Mouse (Mus musculus) lung, postnatal 0 days (tissue): ENCODE measurements at regions not wholly inside any gene's neighbourhood (a gene's known extent, or its start where the extent isn't known, plus 50 kb on each side); places are given as distances from the start of the nearest gene placed in this dataset.

Experiments
- ATAC-seq: fragments of 200-750 bp; cut with Nextera tagmentation; 2 replicates; pipeline ENCODE4 v1.8.0; 2017; ENCODE audit warnings: moderate library complexity
- DNase-seq: peaks from one replicate; pipeline ENCODE4 v3.0.0-alpha.2; 2016; ENCODE audit warnings: low spot score
- H3K27ac ChIP-seq: fragments of 300-500 bp; sonication (generic); 2 replicates; pipeline ENCODE4 v1.5.1; 2014; ENCODE audit warnings: antibody characterized with exemption, mild to moderate bottlenecking, low read length, mixed read lengths
- H3K27me3 ChIP-seq: fragments of 300-500 bp; sonication (generic); replicated peaks from 2 replicates; pipeline ENCODE4 v1.6.1; 2014; ENCODE audit warnings: low read length, mixed read lengths; ENCODE audit not compliant: insufficient read depth
- H3K36me3 ChIP-seq: fragments of 300-500 bp; sonication (generic); 2 replicates; pipeline ENCODE4 v1.6.1; 2014; ENCODE audit warnings: low read length, mixed read lengths; ENCODE audit not compliant: insufficient read depth
- H3K4me1 ChIP-seq: fragments of 300-500 bp; sonication (generic); 2 replicates; pipeline ENCODE4 v1.6.1; 2014; ENCODE audit warnings: antibody characterized with exemption, low read depth, low read length, mixed read lengths; ENCODE audit not compliant: insufficient read depth
- H3K4me2 ChIP-seq: fragments of 300-500 bp; sonication (generic); replicated peaks from 2 replicates; pipeline ENCODE4 v1.6.1; 2014; ENCODE audit warnings: low read depth, mild to moderate bottlenecking, low read length, moderate library complexity, mixed read lengths
- H3K4me3 ChIP-seq: fragments of 300-500 bp; sonication (generic); 2 replicates; pipeline ENCODE4 v1.5.1; 2014; ENCODE audit warnings: low read depth, low read length
- H3K9ac ChIP-seq: fragments of 300-500 bp; sonication (generic); replicated peaks from 2 replicates; pipeline ENCODE4 v1.6.1; 2014; ENCODE audit warnings: low read depth, mild to moderate bottlenecking
- H3K9me3 ChIP-seq: fragments of 300-500 bp; sonication (generic); 2 replicates; pipeline ENCODE4 v1.6.1; 2016; ENCODE audit warnings: low read length, mixed read lengths
- CTCF ChIP-seq: IDR thresholded peaks from 2 replicates; pipeline ENCODE4 v1.5.1; 2016; ENCODE audit warnings: antibody characterized with exemption, mild to moderate bottlenecking
- EP300 ChIP-seq: IDR thresholded peaks from 2 replicates; pipeline ENCODE4 v1.6.1; 2016; ENCODE audit warnings: antibody characterized with exemption, mild to moderate bottlenecking, control low read depth
- WGBS: fragments of 180-500 bp; shearing (Covaris S2); extraction: QIAGEN DNeasy Blood & Tissue Kit; methylation state at CpG from one replicate; pipeline ENCODE4 v1.1.7; 2014; 5-methylcytosine and 5-hydroxymethylcytosine counted together

DNA sequence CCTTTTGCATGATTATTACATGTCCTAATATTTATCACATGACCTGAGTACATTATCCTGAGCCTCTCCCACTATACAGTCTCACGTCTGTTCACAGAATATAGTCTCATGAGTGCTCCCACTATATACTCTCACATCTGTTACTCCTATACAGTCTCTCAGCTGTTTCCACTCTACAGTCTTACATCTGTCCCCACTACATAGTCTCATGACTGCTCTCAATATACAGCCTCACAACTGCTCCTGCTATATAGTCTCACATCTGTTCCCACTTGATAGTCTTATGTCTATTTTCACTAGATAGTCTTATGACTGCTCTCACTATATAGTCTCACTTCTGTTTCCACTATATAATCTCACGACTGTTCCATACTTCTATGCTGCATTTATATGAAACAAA, 1195.5 kb upstream of the Adgrl2 start:
- no peak overlapping the region for H3K4me3 ChIP-seq
- H3K27me3 ChIP-seq, result no peaks in the 10 kb centered on the region
- H3K9me3 ChIP-seq, result no peaks in the 10 kb centered on the region
- H3K4me1 ChIP-seq, result no peaks in the 10 kb centered on the region
- no peaks in the 10 kb centered on the region for H3K36me3 ChIP-seq
- DNase-seq (no peak), ATAC-seq (no peak)
- H3K4me2 ChIP-seq, result no peak overlapping the region
- WGBS, result 81% methylated on average over 2 of the region's 2 CpGs
- no peak for TF ChIP-seq EP300
- no peak for TF ChIP-seq CTCF
- H3K9ac ChIP-seq, result no peak overlapping the region
- H3K27ac ChIP-seq, result no peak overlapping the region

DNA sequence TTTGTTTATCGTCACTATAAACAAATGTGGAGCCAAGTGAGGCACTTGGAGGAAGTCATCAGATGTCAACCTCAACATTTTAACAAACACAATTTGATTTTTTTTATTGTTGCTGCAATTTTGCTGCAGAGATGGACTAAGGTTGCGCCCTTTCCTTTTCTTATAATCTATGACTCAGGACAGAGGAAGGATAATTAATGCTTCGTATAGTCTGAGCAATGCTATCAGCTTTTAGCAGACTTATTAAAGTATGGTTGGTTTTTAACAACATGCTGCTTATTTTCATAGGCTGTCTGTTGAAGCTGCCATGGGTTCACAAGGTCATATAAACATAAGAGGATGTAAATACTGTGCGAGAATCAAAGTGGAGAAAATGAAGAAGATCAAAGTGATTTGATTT, 1202.8 kb upstream of the Adgrl2 start:
- no peaks in the 10 kb centered on the region for H3K36me3 ChIP-seq
- no peaks in the 10 kb centered on the region for H3K27me3 ChIP-seq
- TF ChIP-seq CTCF (no peak), EP300 (no peak)
- DNase-seq (peak; percentile 44), ATAC-seq (peak; percentile 25; the same call in 1 of the 2 replicates)
- no peak overlapping the region for H3K9ac ChIP-seq
- H3K4me1 ChIP-seq, result no peaks in the 10 kb centered on the region
- 40% methylated on average over 4 of the region's 4 CpGs for WGBS
- H3K4me2 ChIP-seq, result no peak overlapping the region
- no peak overlapping the region for H3K27ac ChIP-seq
- no peaks in the 10 kb centered on the region for H3K9me3 ChIP-seq
- no peak overlapping the region for H3K4me3 ChIP-seq

- no peaks in the 10 kb centered on the region for H3K4me1 ChIP-seq
- no peak overlapping the region for H3K9ac ChIP-seq
- no peaks in the 10 kb centered on the region for H3K27me3 ChIP-seq
- 28% methylated on average over 5 of the region's 5 CpGs for WGBS
- no peak overlapping the region for H3K4me3 ChIP-seq
- no peak for DNase-seq
- no peak overlapping the region for H3K4me2 ChIP-seq
- no peak overlapping the region for H3K27ac ChIP-seq
- ATAC-seq, result no peak
- no peaks in the 10 kb centered on the region for H3K36me3 ChIP-seq
- no peaks in the 10 kb centered on the region for H3K9me3 ChIP-seq
- TF ChIP-seq EP300 (no peak), CTCF (no peak)
These were observed 1208.1 kb upstream of the Adgrl2 start for GRCm38 (mm10) chr3:150198492-150198891.

- H3K27ac ChIP-seq, result no peak overlapping the region
- ATAC-seq, result no peak
- no peak overlapping the region for H3K4me3 ChIP-seq
- TF ChIP-seq CTCF (no peak), EP300 (no peak)
- no peak overlapping the region for H3K9ac ChIP-seq
- no peaks in the 10 kb centered on the region for H3K36me3 ChIP-seq
- H3K4me1 ChIP-seq, result no peaks in the 10 kb centered on the region
- no peaks in the 10 kb centered on the region for H3K9me3 ChIP-seq
- DNase-seq, result no peak
- no peak overlapping the region for H3K4me2 ChIP-seq
- H3K27me3 ChIP-seq, result no peaks in the 10 kb centered on the region
These were observed 1215.5 kb upstream of the Adgrl2 start for GRCm38 (mm10) chr3:150205902-150206301.

DNA sequence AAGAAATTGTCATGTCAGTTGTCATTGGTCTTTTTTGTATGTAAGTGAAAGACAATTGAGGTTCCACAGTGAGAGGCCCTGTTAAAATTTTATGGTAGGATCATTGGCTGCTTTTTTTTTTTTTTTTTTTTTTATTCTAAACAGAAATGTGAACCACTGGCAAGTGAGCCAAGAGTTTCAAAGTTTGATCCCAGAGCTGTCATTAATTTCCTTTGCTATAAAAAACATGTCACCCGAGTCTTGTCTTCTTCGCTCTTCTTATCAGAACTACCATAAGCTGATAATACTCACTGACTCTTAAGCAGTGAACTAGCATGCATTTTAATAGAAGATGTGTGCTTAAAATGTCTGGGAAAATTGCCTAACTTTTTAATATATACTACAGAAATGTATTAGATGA, 1204.4 kb upstream of the Adgrl4 start:
- 63% methylated on average over 2 of the region's 2 CpGs for WGBS
- Histone ChIP-seq H3K4me3 (no peak overlapping the region), H3K27ac (no peak overlapping the region), H3K27me3 (no peaks in the 10 kb centered on the region), H3K36me3 (no peaks in the 10 kb centered on the region), H3K9ac (no peak overlapping the region), H3K9me3 (no peaks in the 10 kb centered on the region), H3K4me2 (no peak overlapping the region), H3K4me1 (no peaks in the 10 kb centered on the region)
- DNase-seq, result no peak
- TF ChIP-seq EP300 (no peak), CTCF (no peak)
- no peak for ATAC-seq

DNA sequence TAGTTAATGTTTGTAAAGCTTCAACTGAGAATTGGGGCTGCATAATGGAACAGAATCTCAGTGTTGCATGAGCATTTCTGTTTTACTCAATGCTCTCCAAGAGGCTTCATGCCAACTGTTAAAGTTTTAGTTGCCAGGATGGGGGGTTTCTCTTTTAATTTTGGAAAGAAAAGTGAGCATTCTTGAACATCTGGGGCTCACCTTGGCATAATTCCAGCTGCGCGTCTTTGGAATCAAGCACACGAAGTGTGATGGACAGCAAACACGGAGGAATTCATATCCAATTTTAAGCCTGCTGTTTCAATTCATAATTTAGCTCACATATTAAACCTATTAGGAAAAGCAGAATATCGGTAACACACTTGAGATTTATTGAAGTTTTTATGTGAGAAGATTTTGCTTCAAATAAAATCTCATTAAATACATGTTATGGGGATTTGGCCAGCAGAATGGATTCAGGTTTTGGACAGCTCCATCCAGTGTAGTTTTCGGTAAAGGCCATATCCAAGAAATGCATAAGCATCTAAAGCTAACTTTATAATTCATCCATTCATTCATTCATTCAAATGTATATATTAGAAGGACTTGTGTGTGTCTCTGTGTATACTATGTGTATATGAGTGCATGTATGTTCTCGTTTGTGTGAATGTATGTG, 1200.6 kb upstream of the Adgrl4 start:
- Histone ChIP-seq H3K36me3 (no peaks in the 10 kb centered on the region), H3K27me3 (no peaks in the 10 kb centered on the region), H3K4me1 (no peaks in the 10 kb centered on the region), H3K4me3 (no peak overlapping the region), H3K4me2 (no peak overlapping the region), H3K27ac (no peak overlapping the region), H3K9ac (no peak overlapping the region), H3K9me3 (no peaks in the 10 kb centered on the region)
- no peak for TF ChIP-seq CTCF
- 57% methylated on average over 7 of the region's 7 CpGs for WGBS
- ATAC-seq (no peak), DNase-seq (no peak)

GRCm38 (mm10) chr3:150275038-150275437, 1162.6 kb upstream of the Adgrl4 start:
- H3K9ac ChIP-seq, result no peak overlapping the region
- TF ChIP-seq CTCF, result no peak
- TF ChIP-seq EP300, result no peak
- DNase-seq (no peak), ATAC-seq (no peak)
- no peaks in the 10 kb centered on the region for H3K27me3 ChIP-seq
- no peak overlapping the region for H3K4me3 ChIP-seq
- WGBS, result 92% methylated on average over 2 of the region's 2 CpGs
- H3K4me2 ChIP-seq, result no peak overlapping the region
- H3K27ac ChIP-seq, result no peak overlapping the region
- no peaks in the 10 kb centered on the region for H3K4me1 ChIP-seq
- H3K9me3 ChIP-seq, result no peaks in the 10 kb centered on the region
- no peaks in the 10 kb centered on the region for H3K36me3 ChIP-seq
